Mouse (Mus musculus): Measurements from ENCODE around the gene Fam53a. TPM values are rescaled to one million over a fixed set of nuclear protein-coding genes. Genes with fewer than 3 reads are reported as not detected.
A peak's percentile ranks its signal among the peaks of the same experiment; 100 is the strongest.

Fam53a gene
- polyA plus RNA-seq, 1 experiment from 2014 or later, result 55.7 TPM

- DNase-seq (ENCODE audit: low spot score), result no peak
- Histone ChIP-seq H3K4me1 (replicated peaks; ENCODE audit: insufficient read depth, low read length) (no peaks in the 10 kb centered on the region), H3K9me3 (replicated peaks; ENCODE audit: low read length) (no peaks in the 10 kb centered on the region), H3K36me3 (ENCODE audit: insufficient read depth, low read length) (peaks cover 18% of the 10 kb centered on the region; the same call in 1 of the 2 replicates), H3K27ac (no peak overlapping the region), H3K9ac (ENCODE audit: low read depth, low read length) (no peak overlapping the region), H3K27me3 (ENCODE audit: insufficient read depth, low read length) (no peaks in the 10 kb centered on the region), H3K4me2 (ENCODE audit: low read length) (no peak overlapping the region), H3K4me3 (replicated peaks; ENCODE audit: low read depth, low read length) (no peak overlapping the region)
- no peak for TF ChIP-seq CTCF (IDR thresholded peaks at IDR 0.05; ENCODE audit: low read depth)
- 82% methylated on average over 3 of the region's 3 CpGs for WGBS
- ATAC-seq (replicated peaks; ENCODE audit: low FRiP score, low read depth), result no peak
These were observed 8.3 kb upstream of the Fam53a start for GRCm38 (mm10) chr5:33637606-33638350.

- H3K9ac ChIP-seq (ENCODE audit: low read depth, low read length), result no peak overlapping the region
- no peak overlapping the region for H3K4me2 ChIP-seq (ENCODE audit: low read length)
- no peak for DNase-seq (ENCODE audit: low spot score)
- H3K9me3 ChIP-seq (replicated peaks; ENCODE audit: low read length), result no peaks in the 10 kb centered on the region
- no peak for TF ChIP-seq CTCF (IDR thresholded peaks at IDR 0.05; ENCODE audit: low read depth)
- 95% methylated on average over 3 of the region's 3 CpGs for WGBS
- H3K4me3 ChIP-seq (replicated peaks; ENCODE audit: low read depth, low read length), result no peak overlapping the region
- no peaks in the 10 kb centered on the region for H3K27me3 ChIP-seq (ENCODE audit: insufficient read depth, low read length)
- no peak for ATAC-seq (replicated peaks; ENCODE audit: low FRiP score, low read depth)
- H3K36me3 ChIP-seq (ENCODE audit: insufficient read depth, low read length), result 0 out of 2 replicates have a peak, but pooled peaks cover 10% of the 10 kb centered on the region
- H3K27ac ChIP-seq, result no peak overlapping the region
- no peaks in the 10 kb centered on the region for H3K4me1 ChIP-seq (replicated peaks; ENCODE audit: insufficient read depth, low read length)
These were observed 5.9 kb upstream of the Fam53a start for GRCm38 (mm10) chr5:33635361-33635760.

GRCm38 (mm10) chr5:33632526-33632925, 3.1 kb upstream of the Fam53a start:
- H3K27ac ChIP-seq, result no peak overlapping the region
- ATAC-seq (replicated peaks; ENCODE audit: low FRiP score, low read depth) (no peak), DNase-seq (ENCODE audit: low spot score) (no peak)
- H3K4me2 ChIP-seq (ENCODE audit: low read length), result no peak overlapping the region
- TF ChIP-seq CTCF (IDR thresholded peaks at IDR 0.05; ENCODE audit: low read depth), result no peak
- H3K4me1 ChIP-seq (replicated peaks; ENCODE audit: insufficient read depth, low read length), result peaks cover 7% of the 10 kb centered on the region; the same call in 1 of the 2 replicates
- 73% methylated on average over 1 of the region's 1 CpGs for WGBS
- no peak overlapping the region for H3K4me3 ChIP-seq (replicated peaks; ENCODE audit: low read depth, low read length)
- no peaks in the 10 kb centered on the region for H3K27me3 ChIP-seq (ENCODE audit: insufficient read depth, low read length)
- no peak overlapping the region for H3K9ac ChIP-seq (ENCODE audit: low read depth, low read length)
- no peaks in the 10 kb centered on the region for H3K9me3 ChIP-seq (replicated peaks; ENCODE audit: low read length)
- no peaks in the 10 kb centered on the region for H3K36me3 ChIP-seq (ENCODE audit: insufficient read depth, low read length)

- WGBS, result 53% methylated on average over 4 of the region's 4 CpGs
- Histone ChIP-seq H3K27me3 (ENCODE audit: insufficient read depth, low read length) (no peaks in the 10 kb centered on the region), H3K36me3 (ENCODE audit: insufficient read depth, low read length) (no peaks in the 10 kb centered on the region), H3K4me1 (replicated peaks; ENCODE audit: insufficient read depth, low read length) (peaks cover 7% of the 10 kb centered on the region; the same call in 1 of the 2 replicates), H3K27ac (no peak overlapping the region), H3K4me2 (ENCODE audit: low read length) (peak overlapping the region; percentile 68), H3K9me3 (replicated peaks; ENCODE audit: low read length) (no peaks in the 10 kb centered on the region), H3K4me3 (replicated peaks; ENCODE audit: low read depth, low read length) (no peak overlapping the region), H3K9ac (ENCODE audit: low read depth, low read length) (peak overlapping the region; percentile 14; the same call in 1 of the 2 replicates)
- ATAC-seq (replicated peaks; ENCODE audit: low FRiP score, low read depth), result no peak
- TF ChIP-seq CTCF (IDR thresholded peaks at IDR 0.05; ENCODE audit: low read depth), result no peak
- no peak for DNase-seq (ENCODE audit: low spot score)
These were observed 1.2 kb upstream of the Fam53a start for GRCm38 (mm10) chr5:33630615-33631014.

GRCm38 (mm10) chr5:33630061-33630460, 626 bp upstream of the Fam53a start:
- H3K4me1 ChIP-seq (replicated peaks; ENCODE audit: insufficient read depth, low read length), result peaks cover 7% of the 10 kb centered on the region; the same call in 1 of the 2 replicates
- WGBS, result under 1% methylated on average over 9 of the region's 9 CpGs
- H3K4me3 ChIP-seq (replicated peaks; ENCODE audit: low read depth, low read length), result peak overlapping the region; percentile 86
- H3K4me2 ChIP-seq (ENCODE audit: low read length), result peak overlapping the region; percentile 68
- DNase-seq (ENCODE audit: low spot score) (no peak), ATAC-seq (replicated peaks; ENCODE audit: low FRiP score, low read depth) (0 out of 2 replicates have a peak, but pooled peaks have one; percentile 4)
- peak overlapping the region; percentile 14 for H3K9ac ChIP-seq (ENCODE audit: low read depth, low read length)
- H3K9me3 ChIP-seq (replicated peaks; ENCODE audit: low read length), result no peaks in the 10 kb centered on the region
- no peaks in the 10 kb centered on the region for H3K36me3 ChIP-seq (ENCODE audit: insufficient read depth, low read length)
- H3K27ac ChIP-seq, result peak overlapping the region; percentile 67
- no peak for TF ChIP-seq CTCF (IDR thresholded peaks at IDR 0.05; ENCODE audit: low read depth)
- no peaks in the 10 kb centered on the region for H3K27me3 ChIP-seq (ENCODE audit: insufficient read depth, low read length)

DNA sequence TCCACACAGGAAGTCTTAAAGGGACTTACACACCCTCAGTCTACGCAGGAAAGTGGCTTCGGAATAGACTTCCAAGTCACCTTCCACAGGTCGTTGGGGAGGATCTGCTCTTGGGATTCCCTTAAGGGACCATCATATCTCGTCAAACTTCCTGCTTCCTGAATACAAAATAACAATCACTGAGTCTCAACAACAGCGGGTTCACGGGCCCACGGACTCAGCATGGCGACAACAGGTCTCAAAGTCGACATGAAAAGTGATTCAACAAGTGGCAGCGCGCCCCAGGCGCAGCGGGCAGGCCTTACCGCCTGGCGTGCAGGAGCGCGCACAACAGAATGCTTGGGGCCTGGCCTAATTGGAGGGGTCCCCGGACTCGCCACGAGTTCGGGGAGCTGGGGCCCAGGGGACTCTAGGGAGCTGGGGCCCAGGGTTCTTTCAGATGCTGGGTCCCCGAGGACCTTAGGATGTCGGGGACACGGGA, 575 bp downstream of the Fam53a start:
- H3K9me3 ChIP-seq (replicated peaks; ENCODE audit: low read length), result no peaks in the 10 kb centered on the region
- H3K27ac ChIP-seq, result peak overlapping the region; percentile 93
- H3K4me1 ChIP-seq (replicated peaks; ENCODE audit: insufficient read depth, low read length), result peaks cover 7% of the 10 kb centered on the region; the same call in 1 of the 2 replicates
- peak overlapping the region; percentile 68 for H3K4me2 ChIP-seq (ENCODE audit: low read length)
- no peaks in the 10 kb centered on the region for H3K27me3 ChIP-seq (ENCODE audit: insufficient read depth, low read length)
- H3K36me3 ChIP-seq (ENCODE audit: insufficient read depth, low read length), result no peaks in the 10 kb centered on the region
- DNase-seq (ENCODE audit: low spot score) (peak; percentile 49), ATAC-seq (replicated peaks; ENCODE audit: low FRiP score, low read depth) (no peak; the same call in 1 of the 2 replicates)
- H3K4me3 ChIP-seq (replicated peaks; ENCODE audit: low read depth, low read length), result peak overlapping the region; percentile 86
- no peak for TF ChIP-seq CTCF (IDR thresholded peaks at IDR 0.05; ENCODE audit: low read depth)
- H3K9ac ChIP-seq (ENCODE audit: low read depth, low read length), result peak overlapping the region; percentile 83
- WGBS, result 0% methylated on average over 24 of the region's 24 CpGs

All from kidney, postnatal 0 days (tissue).